Mouse (Mus musculus) right cerebral cortex, postnatal 25 days (tissue): ENCODE results near the gene Olfr1046.
"Not testable (repeated sequence)": the region's sequence is repeated elsewhere in the genome, so short reads cannot be mapped to it uniquely, and the experiment has no call there.

Experiments used
- DNase-seq: peaks from one replicate; pipeline ENCODE4 v3.0.0; 2022

The Olfr1046 gene

DNA sequence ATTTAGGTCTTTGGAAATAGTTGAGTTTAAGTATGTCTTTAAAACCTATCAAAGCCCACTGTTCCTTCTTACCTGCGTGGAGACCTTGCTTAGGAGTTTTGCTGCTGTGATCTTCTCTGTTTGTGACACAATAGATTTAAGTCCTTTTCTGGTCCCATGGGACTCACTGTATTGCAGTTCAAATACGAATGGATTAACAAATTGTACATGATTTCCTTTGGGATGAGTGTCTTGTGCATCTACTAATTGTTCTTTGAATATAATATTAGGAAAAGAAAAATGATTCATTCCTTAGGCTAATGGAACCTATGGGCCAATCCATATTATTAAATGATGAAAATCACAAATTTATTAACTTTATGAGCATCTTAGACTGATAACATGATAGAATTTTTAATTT is at the start of gene Olfr1046:
Olfr1046 (minus strand) TSS at position 101 of the 400 bp plus-strand sequence.
- DNase-seq, result no peak

DNA sequence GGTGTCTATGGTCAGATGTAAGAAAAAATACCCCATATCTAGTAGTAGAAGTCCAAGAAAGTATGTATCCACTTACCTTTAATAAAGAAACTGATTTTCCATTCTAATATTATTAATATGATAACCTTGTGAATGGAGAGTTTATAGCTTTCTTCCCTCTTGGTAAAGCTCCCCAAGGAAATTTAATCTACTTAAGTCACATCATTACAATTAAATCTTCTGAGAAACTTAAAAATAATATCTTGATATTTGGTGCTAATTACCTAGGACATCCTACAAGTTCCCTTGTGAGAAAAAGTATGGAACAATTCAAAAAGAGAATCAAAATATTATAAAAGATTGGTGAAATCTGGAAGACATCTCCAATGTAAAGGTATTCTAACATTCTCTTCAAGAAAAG is 39.1 kb upstream of the Olfr1046 start, which contains the start of gene Olfr1049:
Olfr1049 (minus strand) TSS at position 101 of the 400 bp plus-strand sequence.
- not testable (repeated sequence) for DNase-seq

DNA sequence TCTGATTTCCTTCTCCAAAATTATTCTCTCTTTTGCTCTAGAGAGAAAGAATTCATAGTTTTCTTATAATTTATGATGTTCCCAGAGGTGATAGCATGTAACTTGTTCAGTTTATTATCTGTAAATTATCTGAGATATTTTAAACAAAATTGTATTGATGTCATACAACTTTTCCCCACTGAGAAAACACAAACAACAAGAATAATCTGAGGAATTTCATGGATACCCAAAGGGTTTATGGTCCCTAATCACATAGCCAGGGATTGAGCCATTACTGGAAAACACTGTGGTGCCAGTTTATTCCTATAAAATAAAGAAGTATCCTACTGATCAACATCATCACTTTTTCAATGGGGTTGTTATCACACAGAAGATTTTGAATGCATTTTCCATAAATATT is 21.1 kb upstream of the Olfr1046 start, which contains the start of gene Olfr1048:
Olfr1048 (minus strand) TSS at position 101 of the 400 bp plus-strand sequence.
- no peak for DNase-seq

DNA sequence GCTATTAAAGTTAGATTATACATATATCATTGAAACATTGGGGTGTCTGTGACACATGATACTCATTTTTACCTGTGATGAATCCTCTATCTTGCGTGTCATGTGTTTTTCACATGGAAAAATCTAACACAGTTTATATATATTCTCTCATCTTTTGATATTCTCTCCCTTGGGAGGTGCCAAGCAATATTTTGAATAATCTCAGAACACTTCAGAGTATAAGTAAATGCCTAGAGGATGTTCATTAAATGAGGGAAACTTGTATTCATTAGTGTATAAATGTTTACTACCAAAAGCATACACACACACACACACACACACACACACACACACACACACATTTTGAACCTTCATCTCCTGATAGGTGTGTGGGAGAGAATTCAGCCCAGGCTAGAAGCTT is 12.2 kb upstream of the Olfr1046 start, which contains the start of gene Olfr1047:
Olfr1047 (minus strand) TSS at position 101 of the 400 bp plus-strand sequence.
- DNase-seq, result no peak

DNA sequence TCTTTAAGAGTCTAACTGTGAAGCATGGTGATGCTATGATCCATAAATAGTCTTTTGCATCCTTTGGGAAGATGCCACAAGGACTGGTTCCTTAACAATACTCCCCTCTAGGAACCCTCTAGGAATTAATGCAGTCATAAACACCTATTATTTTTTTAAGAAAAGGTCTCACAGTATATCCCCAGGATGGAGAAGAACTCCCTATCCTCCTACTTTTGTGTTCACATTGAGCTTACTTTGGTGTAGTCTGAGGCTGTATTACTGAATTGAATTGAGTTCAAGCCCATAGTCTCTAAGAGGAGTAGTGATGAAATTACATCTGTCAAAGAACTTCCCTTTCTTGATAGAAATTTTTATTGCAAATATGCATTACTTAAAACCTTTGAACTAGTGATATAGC is 16.2 kb downstream of the Olfr1046 start, which contains the start of gene Olfr1045:
Olfr1045 (minus strand) TSS at position 101 of the 400 bp plus-strand sequence.
- DNase-seq, result no peak

DNA sequence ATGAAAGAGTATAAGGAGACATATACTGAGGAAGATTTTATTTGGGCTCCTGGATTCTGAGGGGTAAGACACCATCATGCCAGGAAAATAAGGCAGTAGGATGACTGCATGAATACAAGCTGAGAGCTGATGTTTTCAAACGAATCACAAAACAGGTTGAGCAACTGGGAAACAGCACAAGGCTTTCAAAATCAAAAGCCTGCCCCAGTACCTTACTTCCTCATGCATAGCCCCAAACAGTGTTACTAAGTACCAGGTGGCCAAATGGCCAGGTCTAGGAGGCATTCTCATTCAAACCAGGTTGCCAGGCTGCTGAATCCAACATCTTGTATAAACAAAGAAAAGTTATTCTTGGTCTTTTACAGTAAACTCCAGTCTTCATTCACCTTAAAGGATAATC is 23.3 kb downstream of the Olfr1046 start:
- no peak for DNase-seq

DNA sequence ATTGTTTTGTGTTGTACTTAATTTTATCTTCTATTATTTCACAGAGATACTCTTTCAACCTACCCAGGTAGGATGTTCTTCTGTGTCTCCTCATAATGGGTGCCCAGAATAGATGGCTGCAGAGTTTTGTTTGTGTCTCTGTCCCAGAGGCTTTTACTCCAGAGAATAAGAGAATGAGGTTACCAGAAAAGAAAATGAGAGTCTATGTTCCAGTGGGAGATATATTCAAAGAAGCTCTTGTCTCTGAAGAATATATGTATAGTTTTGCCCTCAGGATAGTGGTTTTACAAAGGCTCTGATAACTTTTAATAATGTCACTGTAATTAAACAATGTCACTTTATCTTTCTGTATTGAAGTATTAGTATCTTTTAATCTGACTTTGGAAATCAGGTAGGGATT is 33.5 kb downstream of the Olfr1046 start, which contains the start of gene Olfr52:
Olfr52 (minus strand) TSS at position 101 of the 400 bp plus-strand sequence.
- DNase-seq, result no peak

DNA sequence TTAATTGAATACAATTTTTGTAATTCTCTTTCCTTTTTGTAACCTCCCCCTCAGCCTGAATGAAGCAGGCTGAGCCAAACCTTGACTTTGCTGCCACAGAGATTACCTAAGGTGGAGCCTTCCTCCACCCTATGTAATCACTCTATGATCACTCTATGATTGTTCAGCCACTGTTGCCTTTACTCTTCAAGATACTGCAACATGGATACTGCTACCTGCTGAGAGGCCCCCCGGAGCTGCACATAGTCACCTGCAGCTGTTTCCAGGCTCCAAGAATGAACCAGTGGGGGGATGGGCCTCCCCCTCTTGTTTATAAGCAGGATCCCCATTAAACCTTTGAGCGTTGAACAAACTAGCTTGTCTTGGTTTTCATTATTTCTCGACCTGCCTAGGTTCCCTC is 39.2 kb downstream of the Olfr1046 start:
- DNase-seq, result no peak

DNA sequence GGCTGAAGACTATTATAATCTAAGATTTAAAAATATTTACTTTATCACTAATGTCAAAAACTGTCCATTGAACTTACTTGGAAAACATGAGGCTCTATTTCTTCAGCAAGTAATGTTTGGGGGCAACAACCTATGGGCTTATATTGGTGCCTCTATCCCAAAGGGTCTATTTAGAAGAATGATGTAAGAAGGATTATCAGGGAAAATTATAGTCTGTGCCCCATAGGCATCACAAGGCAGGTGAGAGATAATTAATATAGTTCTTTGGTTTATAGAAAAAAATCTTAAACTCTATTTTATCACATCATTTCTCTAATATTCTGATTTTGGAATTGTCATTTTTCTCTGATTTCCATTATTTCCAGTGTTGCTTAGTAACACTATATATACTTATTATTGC is 41.4 kb downstream of the Olfr1046 start, which contains the start of gene Olfr1044:
Olfr1044 (minus strand) TSS at position 101 of the 400 bp plus-strand sequence.
- DNase-seq, result no peak

DNA sequence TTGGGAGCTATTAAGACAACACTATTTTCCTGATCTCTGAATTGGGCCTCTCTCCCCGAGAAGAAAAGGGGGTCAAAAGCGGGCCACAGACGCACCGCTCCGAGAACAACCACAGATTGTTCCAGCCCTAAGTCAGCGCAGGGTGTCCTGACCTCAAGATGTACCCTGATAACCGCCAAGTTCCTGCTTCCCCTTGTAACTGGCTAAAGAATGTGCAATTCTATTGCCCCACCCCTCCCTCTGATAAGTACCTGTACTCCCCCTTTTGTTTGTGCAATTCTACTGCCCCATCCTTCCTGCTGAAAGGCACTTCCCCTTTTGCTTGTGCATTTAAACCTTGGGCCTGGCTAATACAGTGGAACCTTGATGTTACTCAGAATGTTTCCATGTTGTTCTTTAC is 43.7 kb downstream of the Olfr1046 start:
- DNase-seq, result not testable (repeated sequence)

DNA sequence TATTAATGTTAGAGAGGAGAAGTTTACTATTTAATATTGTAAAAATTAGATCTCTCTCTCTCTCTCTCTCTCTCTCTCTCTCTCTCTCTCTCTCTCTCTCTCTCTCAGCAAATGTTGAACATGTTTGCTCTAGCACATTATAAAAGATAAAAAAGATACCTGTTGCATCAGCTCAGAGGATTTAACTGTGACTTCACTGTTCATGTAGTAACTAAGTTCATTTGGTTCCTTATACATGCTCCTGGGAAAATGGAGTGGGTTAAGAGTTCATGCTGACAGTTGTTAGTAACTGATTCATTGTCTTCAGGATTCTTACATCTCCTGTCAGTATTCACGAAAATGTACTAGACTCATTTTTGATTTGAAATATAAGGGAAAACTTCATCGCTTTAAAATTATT is 51.7 kb downstream of the Olfr1046 start, which contains the start of gene Olfr1043:
Olfr1043 (minus strand) TSS at position 101 of the 400 bp plus-strand sequence.
- DNase-seq, result no peak
